Mouse (Mus musculus) B cell, adult (primary cell): ENCODE data around the gene Ssbp1. TPM values are rescaled to one million over a fixed set of nuclear protein-coding genes. Genes with fewer than 3 reads are reported as not detected.

ENCODE experiments used
- total RNA-seq: library from RNA; stranded (reverse); gene quantifications from 4 replicates; pipeline ENCODE4 v1.2.4, GENCODE M21; 2023; ENCODE audit not compliant: inconsistent age

Ssbp1 gene
- 109 to 120 TPM (median 113 TPM) in 4 replicates for total RNA-seq

DNA sequence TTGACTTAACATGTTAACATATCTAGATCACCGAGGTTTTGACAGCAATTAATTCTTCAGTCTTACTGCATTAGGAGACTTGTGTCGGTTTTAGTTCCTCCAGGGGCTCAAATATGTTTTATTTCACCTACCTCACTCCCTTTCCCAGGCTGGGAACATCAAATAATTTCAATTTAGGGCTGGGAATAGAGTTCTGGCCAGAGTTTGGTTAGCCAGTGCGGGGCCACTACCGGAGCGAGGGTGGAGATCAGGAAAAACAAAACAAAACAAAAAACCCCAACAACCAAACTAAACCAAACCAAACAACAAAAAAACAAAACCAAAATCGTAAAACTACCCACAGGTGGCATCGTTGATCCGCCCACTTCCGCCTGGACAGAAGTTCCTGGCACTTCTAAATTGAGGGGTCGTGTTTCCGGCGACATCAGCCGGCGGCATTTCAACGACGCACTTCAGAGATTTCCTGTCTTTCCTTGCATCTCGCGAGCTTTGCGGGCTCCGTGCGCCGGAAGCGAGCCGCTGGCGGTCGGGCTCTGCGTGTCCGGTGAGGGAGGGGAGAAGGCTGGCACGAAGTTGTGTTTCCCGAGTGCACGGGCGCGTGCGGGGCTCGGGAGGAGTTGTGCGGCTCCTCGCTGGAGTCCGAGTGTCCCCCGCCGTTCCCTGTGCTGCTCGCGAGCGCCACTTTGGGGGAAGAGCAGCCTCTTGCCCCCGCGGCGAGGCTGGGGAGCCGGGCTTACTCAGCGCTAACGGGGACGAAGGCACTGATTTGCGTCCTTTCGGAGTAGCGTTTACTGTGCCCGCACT is at the start of gene Ssbp1:
TSS of gene Ssbp1 (plus strand) at position 437 of the 804 bp plus-strand sequence.

DNA sequence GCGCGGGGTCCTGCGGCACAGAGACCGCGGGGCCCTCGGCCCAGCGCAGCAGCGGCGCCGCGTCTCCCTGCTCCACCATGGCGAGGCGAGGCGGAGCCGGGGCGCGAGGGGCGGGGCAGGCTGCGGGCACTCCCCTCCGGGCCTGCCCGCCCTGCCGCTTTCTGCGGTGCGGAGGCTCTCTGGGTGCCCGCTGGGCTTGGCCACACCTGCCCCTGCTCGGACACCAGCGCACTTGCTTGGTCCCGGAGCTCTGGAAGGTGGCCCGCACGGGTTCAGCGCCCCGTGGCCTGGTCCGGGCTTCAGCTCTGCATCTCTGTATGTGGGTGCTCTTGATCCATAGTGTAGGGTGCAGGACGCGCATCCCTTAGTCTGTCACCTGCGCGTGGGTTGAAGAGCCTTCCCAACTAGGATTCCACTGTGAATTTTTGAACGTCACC is 35.1 kb upstream of the Ssbp1 start, which contains the start of gene E330009J07Rik:
TSS of gene E330009J07Rik (minus strand) at position 89 of the 437 bp plus-strand sequence.

GRCm38 (mm10) chr6:40438936-40439335 is 32.2 kb upstream of the Ssbp1 start, which contains the start of gene Wee2:
Gene Wee2, plus strand, starts transcription at chr6:40439088.

GRCm38 (mm10) chr6:40490933-40491332 is 19.8 kb downstream of the Ssbp1 start, which contains the start of gene Tas2r137:
Gene Tas2r137, plus strand, starts transcription at chr6:40491233.

DNA sequence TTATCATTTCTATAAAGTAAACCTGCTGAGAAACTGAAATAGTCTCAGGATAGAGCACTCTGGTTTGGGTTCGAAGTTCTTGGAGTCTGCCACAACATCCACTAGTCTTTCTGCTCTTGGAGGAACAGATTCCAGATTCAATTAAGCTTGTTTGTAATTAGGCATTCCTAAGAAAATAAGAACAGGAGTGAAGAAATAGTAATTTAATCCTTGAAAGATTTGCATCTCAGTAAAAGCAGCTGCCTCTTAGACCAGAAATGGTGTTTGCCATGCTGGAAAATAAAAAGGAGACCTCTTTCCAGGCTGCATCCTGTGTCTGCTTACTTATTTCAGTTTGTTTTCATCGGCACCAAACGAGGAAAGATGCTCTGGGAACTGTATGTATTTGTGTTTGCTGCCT is 22.1 kb downstream of the Ssbp1 start, which contains the start of gene Tas2r108:
TSS of gene Tas2r108 (plus strand) at position 301 of the 400 bp plus-strand sequence.

GRCm38 (mm10) chr6:40519408-40519807 is 48.3 kb downstream of the Ssbp1 start, which contains the start of gene Prss37:
Gene Prss37, minus strand, starts transcription at chr6:40519508.

Other genes starting within 250 kb of the Ssbp1 start
- 21.8 to 26.8 TPM (median 24.3 TPM) in 4 replicates for gene Agk, start 146.2 kb upstream of the Ssbp1 start, total RNA-seq
- gene E330009J07Rik, start 35.2 kb upstream of the Ssbp1 start, total RNA-seq = 11.2 to 16.1 TPM (median 13.3 TPM) in 4 replicates
- gene Wee2, start 32.3 kb upstream of the Ssbp1 start, total RNA-seq = not detected in 4 replicates
- gene Tas2r137, start 19.9 kb downstream of the Ssbp1 start, total RNA-seq = 0.48 to 0.66 TPM in 2 of 4 replicates, not detected in the others
- 0.54 TPM in 1 of 4 replicates, not detected in the others for gene Tas2r108, start 22.2 kb downstream of the Ssbp1 start, total RNA-seq
- not detected in 4 replicates for gene Prss37, start 48.2 kb downstream of the Ssbp1 start, total RNA-seq
- gene Olfr461, start 83.7 kb downstream of the Ssbp1 start, total RNA-seq = not detected in 4 replicates
- not detected in 4 replicates for gene Olfr460, start 98.1 kb downstream of the Ssbp1 start, total RNA-seq
- not detected in 4 replicates for gene Clec5a, start 114.5 kb downstream of the Ssbp1 start, total RNA-seq
- gene Tas2r138, start 142.0 kb downstream of the Ssbp1 start, total RNA-seq = not detected in 4 replicates
- gene Mgam, start 157.5 kb downstream of the Ssbp1 start, total RNA-seq = not detected in 4 replicates